Comparison of ENCODE assay signal across 36 mouse cellular contexts in genomic region chr14:20209926-20210325, GRCm38 (mm10). TPM values are rescaled to one million over a fixed set of nuclear protein-coding genes. Genes with fewer than 3 reads are reported as not detected.
DNase-seq lines count a peak whose midpoint lies in the region; ATAC-seq and TF ChIP-seq lines count a peak whose summit lies in the region.
"Had no signal": no experiment of that assay in that cellular context is flagged by ENCODE, and none has a peak within 500 bp of the region (broad histone marks: within the 10 kb centered on the region; RNA-seq: fewer than 3 reads in every experiment).

No protein-coding gene starts in this region.

- TF ChIP-seq POLR2A in MEL (IDR thresholded peaks at IDR 0.05; ENCODE audit: control insufficient read depth in 1 of 2, insufficient read depth in 1 of 2, low read depth in 1 of 2, low read length in 2 of 2, poor library complexity in 1 of 2), result no peak

- peak overlapping the region; percentile 45 for H3K27ac ChIP-seq in limb, embryonic 12.5 days
- H3K27ac ChIP-seq in limb, embryonic 10.5 days, result no peak overlapping the region
- no peak overlapping the region for H3K27ac ChIP-seq in MEL (ENCODE audit: control insufficient read depth, low read depth, low read length)
- H3K27ac ChIP-seq: embryonic facial prominence, embryonic 12.5 days; heart, adult 2 months; intestine, embryonic 15.5 days; liver, embryonic 15.5 days; stomach, embryonic 15.5 days had no signal

- H3K9me3 ChIP-seq in limb, embryonic 12.5 days, result no peaks in the 10 kb centered on the region
- no peaks in the 10 kb centered on the region for H3K9me3 ChIP-seq in limb, embryonic 10.5 days (replicated peaks)
- H3K9me3 ChIP-seq in MEL (replicated peaks; ENCODE audit: insufficient read depth, low read length), result no peaks in the 10 kb centered on the region
- H3K9me3 ChIP-seq: embryonic facial prominence, embryonic 12.5 days; intestine, embryonic 15.5 days; liver, embryonic 15.5 days; stomach, embryonic 15.5 days had no signal

- no peak overlapping the region for H3K4me2 ChIP-seq in limb, embryonic 12.5 days
- H3K4me2 ChIP-seq: embryonic facial prominence, embryonic 12.5 days; intestine, embryonic 15.5 days; liver, embryonic 15.5 days; stomach, embryonic 15.5 days had no signal

- H3K36me3 ChIP-seq in limb, embryonic 12.5 days, result no peaks in the 10 kb centered on the region
- H3K36me3 ChIP-seq in limb, embryonic 10.5 days, result no peaks in the 10 kb centered on the region
- H3K36me3 ChIP-seq in MEL (ENCODE audit: control insufficient read depth in 1 of 2, insufficient read depth in 2 of 2, low read length in 2 of 2), result peaks cover 0 to 4% of the 10 kb centered on the region in 2 experiments; a peak in 2 of 4 replicates
- H3K36me3 ChIP-seq: embryonic facial prominence, embryonic 12.5 days; intestine, embryonic 15.5 days; liver, embryonic 15.5 days; stomach, embryonic 15.5 days had no signal

- no peak for TF ChIP-seq CTCF in MEL (IDR thresholded peaks at IDR 0.05 in 2 of 3, conservative IDR thresholded peaks at IDR 0.05 in 1 of 3; ENCODE audit: control insufficient read depth in 1 of 3, insufficient read depth in 1 of 3, low read depth in 2 of 3, low read length in 3 of 3, poor library complexity in 1 of 3, severe bottlenecking in 1 of 3)

- no peak for TF ChIP-seq RAD21 in MEL (IDR thresholded peaks at IDR 0.05; ENCODE audit: low read depth, low read length)

- H3K27me3 ChIP-seq in limb, embryonic 12.5 days, result no peaks in the 10 kb centered on the region
- no peaks in the 10 kb centered on the region for H3K27me3 ChIP-seq in limb, embryonic 10.5 days (ENCODE audit: low read depth, poor library complexity, severe bottlenecking)
- no peaks in the 10 kb centered on the region; a peak in 1 of 4 replicates for H3K27me3 ChIP-seq in MEL (ENCODE audit: control insufficient read depth in 1 of 2, insufficient read depth in 2 of 2, low read length in 2 of 2)
- H3K27me3 ChIP-seq: embryonic facial prominence, embryonic 12.5 days; intestine, embryonic 15.5 days; liver, embryonic 15.5 days; stomach, embryonic 15.5 days had no signal

- H3K4me3 ChIP-seq in limb, embryonic 12.5 days (replicated peaks), result no peak overlapping the region
- H3K4me3 ChIP-seq in limb, embryonic 10.5 days, result no peak overlapping the region
- H3K4me3 ChIP-seq in MEL (ENCODE audit: control insufficient read depth in 1 of 2, insufficient read depth in 1 of 2, low read depth in 2 of 2, low read length in 2 of 2), result no peak overlapping the region
- H3K4me3 ChIP-seq: embryonic facial prominence, embryonic 12.5 days; heart, adult 2 months; intestine, embryonic 15.5 days; liver, embryonic 15.5 days; stomach, embryonic 15.5 days had no signal

- DNase-seq in limb, embryonic 10.5 days (ENCODE audit: low spot score), result no peak
- peak; percentile 27 for DNase-seq in MEL (ENCODE audit: low read depth, low spot score)
- DNase-seq in adrenal gland, adult 2 months, result no peak
- no peak for DNase-seq in adrenal gland, postnatal 10 days
- DNase-seq: adrenal gland, postnatal 14 days; cerebellum, adult 18-20 months; cerebellum, postnatal 10 days; heart, adult 2 months; heart, postnatal 14 days; kidney, adult 2 months; kidney, postnatal 4 days; lung, postnatal 36 days; right cerebral cortex, postnatal 25 days had no signal

- no peak for TF ChIP-seq EP300 in MEL (IDR thresholded peaks at IDR 0.05; ENCODE audit: low read depth in 1 of 2, low read length in 2 of 2)

- peaks cover 13% of the 10 kb centered on the region for H3K4me1 ChIP-seq in limb, embryonic 12.5 days (replicated peaks)
- peaks cover 9% of the 10 kb centered on the region; the same call in 1 of the 2 replicates for H3K4me1 ChIP-seq in limb, embryonic 10.5 days
- peaks cover 2 to 17% of the 10 kb centered on the region in 2 experiments; a peak in 3 of 4 replicates for H3K4me1 ChIP-seq in MEL (ENCODE audit: control insufficient read depth in 1 of 2, insufficient read depth in 2 of 2, low read length in 2 of 2)
- H3K4me1 ChIP-seq: embryonic facial prominence, embryonic 12.5 days; stomach, embryonic 15.5 days had no signal

- no peak for ATAC-seq in limb, embryonic 12.5 days (ENCODE audit: insufficient number of reproducible peaks, insufficient read depth, low FRiP score, low TSS enrichment, low read depth)
- ATAC-seq in erythroblast, adult 5-6 weeks (replicated peaks; ENCODE audit: low FRiP score, poor library complexity, severe bottlenecking), result peak; percentile 49; the same call in 1 of the 2 replicates
- peak; percentile 64 for ATAC-seq in megakaryocyte progenitor cell, adult 5-6 weeks (replicated peaks; ENCODE audit: poor library complexity)
- ATAC-seq: forebrain, embryonic 16.5 days; hindbrain, embryonic 16.5 days; intestine, embryonic 15.5 days; midbrain, embryonic 16.5 days had no signal

- no peak overlapping the region for H3K9ac ChIP-seq in limb, embryonic 12.5 days (replicated peaks)
- no peak overlapping the region for H3K9ac ChIP-seq in MEL (ENCODE audit: control insufficient read depth, low read depth, low read length, poor library complexity, severe bottlenecking)
- H3K9ac ChIP-seq: embryonic facial prominence, embryonic 12.5 days; intestine, embryonic 15.5 days; liver, embryonic 15.5 days; stomach, embryonic 15.5 days had no signal

- WGBS in limb, embryonic 12.5 days, result 78% methylated on average over 7 of the region's 7 CpGs
- 89% methylated on average over 7 of the region's 7 CpGs for WGBS in limb, embryonic 10.5 days

- no peaks in the 10 kb centered on the region for H3K79me2 ChIP-seq in MEL (ENCODE audit: control insufficient read depth, insufficient read depth, low read length, poor library complexity)

TF ChIP-seq in MEL, 35 proteins besides CTCF, POLR2A, EP300 and RAD21:
- TF ChIP-seq NRF1 (IDR thresholded peaks at IDR 0.05; ENCODE audit: insufficient read depth, low read depth, low read length, poor library complexity, severe bottlenecking) (0 out of 2 replicates have a peak, but pooled peaks have one; percentile 7), CHD2 (IDR thresholded peaks at IDR 0.05; ENCODE audit: low read length) (no peak), NELFE (IDR thresholded peaks at IDR 0.05; ENCODE audit: low read depth, low read length) (no peak), BHLHE40 (IDR thresholded peaks at IDR 0.05; ENCODE audit: borderline replicate concordance, low read depth, low read length) (peak; percentile 66)

RNA-seq across cellular contexts. Expression of gene Kcnk5, which starts 28.3 kb away (rescaled TPM):
- 6.9 TPM in 2 replicates for polyA plus RNA-seq in limb, embryonic 12.5 days (2016; fragmentation: Nextera tagmentation; extraction: Ambion mirVana)
- 7.3 and 8.9 TPM in 2 replicates for polyA plus RNA-seq in limb, embryonic 10.5 days (2016; fragmentation: Nextera tagmentation; extraction: Ambion mirVana)
- 6.7 and 10.9 TPM in 2 replicates for total RNA-seq in MEL (2012; rRNA removed)
- polyA plus RNA-seq in MEL (2012; ENCODE audit: insufficient read depth in 1 of 2, insufficient read length in 2 of 2, low read depth in 1 of 2, low replicate concordance in 2 of 2, missing spikeins in 1 of 2), result 1 to 10 TPM in 1 of 2 experiments, not detected in 1; 9.3 TPM
- not detected in 2 replicates for total RNA-seq in erythroblast, adult 5-6 weeks (2015; ENCODE audit: low replicate concordance)
- total RNA-seq in erythroblast, adult 5-6 weeks (2017; ENCODE audit: low replicate concordance), result 0.26 and 2.0 TPM in 2 replicates
- total RNA-seq in megakaryocyte progenitor cell, adult 5-6 weeks (2015), result 0.37 and 1.7 TPM in 2 replicates
- total RNA-seq in megakaryocyte progenitor cell, adult 5-6 weeks (2017), result 1.2 and 7.0 TPM in 2 replicates
- total RNA-seq in adrenal gland, adult 2 months (2021), result 1 to 10 TPM; 8.6 to 9.5 TPM
- 6.4 and 9.8 TPM in 2 replicates for polyA plus RNA-seq in adrenal gland, adult 2 months (2012; rRNA removed)
- 1 to 10 TPM; 4.0 to 9.3 TPM for total RNA-seq in adrenal gland, postnatal 10 days (2021)

RNA-seq across cellular contexts. Expression of gene Kcnk16, which starts 59.1 kb away (rescaled TPM):
- not detected in 2 replicates for polyA plus RNA-seq in limb, embryonic 12.5 days (2016; fragmentation: Nextera tagmentation; extraction: Ambion mirVana)
- polyA plus RNA-seq in limb, embryonic 10.5 days (2016; fragmentation: Nextera tagmentation; extraction: Ambion mirVana), result not detected in 2 replicates
- total RNA-seq in MEL (2012; rRNA removed), result not detected in 2 replicates
- not detected for polyA plus RNA-seq in MEL (2012; ENCODE audit: insufficient read depth in 1 of 2, insufficient read length in 2 of 2, low read depth in 1 of 2, low replicate concordance in 2 of 2, missing spikeins in 1 of 2)
- total RNA-seq in erythroblast, adult 5-6 weeks (2015; ENCODE audit: low replicate concordance), result not detected in 2 replicates
- not detected in 2 replicates for total RNA-seq in erythroblast, adult 5-6 weeks (2017; ENCODE audit: low replicate concordance)
- not detected in 2 replicates for total RNA-seq in megakaryocyte progenitor cell, adult 5-6 weeks (2015)
- total RNA-seq in megakaryocyte progenitor cell, adult 5-6 weeks (2017), result not detected in 2 replicates
- not detected for total RNA-seq in adrenal gland, adult 2 months (2021)
- polyA plus RNA-seq in adrenal gland, adult 2 months (2012; rRNA removed), result not detected in 2 replicates
- total RNA-seq in adrenal gland, postnatal 10 days (2021), result not detected
- total RNA-seq: adrenal gland, postnatal 14 days; gastrocnemius, adult 8-10 months; gastrocnemius, postnatal 4 days; heart, adult 2 months; heart, postnatal 14 days; layer of hippocampus, adult 8-10 months; layer of hippocampus, postnatal 25 days; left cerebral cortex, adult 8-10 months; left cerebral cortex, postnatal 36 days; neutrophil, adult 5-6 weeks had no signal
- polyA plus RNA-seq: cortical plate, adult 2 months; embryonic facial prominence, embryonic 12.5 days; forebrain, embryonic 11.5 days; forebrain, embryonic 16.5 days; heart, adult 2 months; heart, embryonic 14.5 days; hindbrain, embryonic 11.5 days; kidney, adult 2 months; kidney, embryonic 16.5 days; midbrain, embryonic 16.5 days; neural tube, embryonic 11.5 days had no signal
